Mouse (Mus musculus) liver, embryonic 14.5 days (tissue): ENCODE measurements around the gene Fam172a.

Experiments used
- CTCF ChIP-seq: IDR thresholded peaks from 2 replicates; pipeline ENCODE4 v1.5.1; 2016; ENCODE audit warnings: antibody characterized with exemption, low read depth, control low read depth
- EP300 ChIP-seq: IDR thresholded peaks from 2 replicates; pipeline ENCODE4 v1.6.1; 2016; ENCODE audit warnings: antibody characterized with exemption, low read depth

DNA sequence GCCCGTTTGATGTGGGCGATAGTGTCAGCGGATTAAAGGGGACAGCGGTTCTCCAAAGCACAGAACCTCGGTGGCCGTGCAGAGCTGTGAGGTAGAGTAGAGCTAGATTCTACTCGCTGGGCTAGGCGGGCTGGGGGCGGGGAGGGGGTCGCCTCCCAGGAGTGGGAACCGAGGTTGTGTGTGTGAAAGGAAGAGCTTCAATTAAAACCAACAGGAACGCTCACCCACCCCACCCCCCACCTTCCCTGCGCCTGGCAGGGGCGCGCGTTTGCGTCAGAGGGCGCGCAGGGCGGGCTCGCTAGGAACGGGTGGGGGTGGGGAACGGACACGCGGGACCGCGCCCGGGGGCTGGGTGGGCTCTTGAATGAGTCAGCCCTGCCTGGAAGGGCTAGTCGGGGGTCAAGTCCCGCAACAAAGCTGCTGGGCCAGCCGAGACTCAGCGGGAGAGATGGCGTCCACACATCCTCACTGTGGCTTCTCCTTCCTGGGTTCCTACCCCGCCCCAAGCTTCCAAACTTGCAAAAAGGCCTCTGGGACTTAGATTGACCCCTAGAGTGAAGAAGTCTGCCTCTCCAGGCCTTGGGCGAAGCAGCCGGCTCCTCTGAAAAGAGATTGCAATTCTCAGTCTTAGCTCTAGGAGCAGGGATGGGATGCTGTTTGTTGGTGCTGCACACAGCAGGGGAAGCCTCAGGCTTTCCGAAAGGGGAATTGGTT lies 501.7 kb downstream of the Fam172a start:
- no peak for TF ChIP-seq CTCF
- TF ChIP-seq EP300: no peak
